Mouse (Mus musculus): ENCODE data around the gene Sinhcaf.
"Not testable (repeated sequence)": the region's sequence is repeated elsewhere in the genome, so short reads cannot be mapped to it uniquely, and the experiment has no call there.

Sinhcaf gene

DNA sequence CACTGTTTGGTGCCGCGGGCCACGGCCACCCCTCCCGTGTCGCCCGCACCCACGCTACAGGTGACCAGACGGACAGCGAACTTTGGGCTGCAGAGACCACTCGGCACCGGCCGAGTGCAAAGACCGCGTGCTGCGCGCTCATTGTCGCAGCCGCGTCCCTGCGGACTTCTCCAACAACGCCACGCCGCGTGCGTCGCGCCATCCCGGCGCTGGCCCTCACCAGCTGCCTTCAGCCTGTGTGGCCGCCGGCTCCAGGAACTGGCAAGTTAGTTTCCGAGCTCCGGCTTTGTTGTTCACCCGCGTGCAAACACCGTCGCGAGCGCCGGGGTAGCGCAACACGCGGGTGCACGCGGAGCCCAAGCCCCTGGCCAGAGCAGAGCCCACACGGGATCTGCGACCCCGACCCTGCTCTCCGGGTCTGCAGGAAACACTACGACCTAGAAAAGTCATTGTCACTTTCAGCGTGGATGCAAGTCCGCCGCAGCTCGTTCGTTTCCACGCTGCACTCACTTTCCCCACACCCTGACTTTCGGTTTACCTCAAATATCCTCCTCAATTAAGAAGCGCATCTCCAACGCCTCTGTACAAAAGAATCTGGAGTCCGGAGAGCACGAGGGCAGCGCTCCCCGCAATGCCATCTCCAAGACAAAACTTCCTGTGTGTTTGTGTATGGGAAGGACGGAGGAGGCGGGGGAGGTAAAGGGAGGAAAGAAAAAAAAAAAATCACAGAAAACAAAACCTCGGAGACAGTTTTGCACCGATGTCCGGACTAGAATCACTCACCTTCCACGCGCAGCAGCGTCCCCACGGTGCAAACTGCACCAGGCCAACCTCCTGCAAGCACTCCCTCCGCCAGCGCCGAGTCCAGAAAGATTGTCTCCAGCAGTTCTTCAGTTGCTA, 508 bp downstream of the Sinhcaf start:
- peak; percentile 22 for DNase-seq (ENCODE audit: low spot score)

DNA sequence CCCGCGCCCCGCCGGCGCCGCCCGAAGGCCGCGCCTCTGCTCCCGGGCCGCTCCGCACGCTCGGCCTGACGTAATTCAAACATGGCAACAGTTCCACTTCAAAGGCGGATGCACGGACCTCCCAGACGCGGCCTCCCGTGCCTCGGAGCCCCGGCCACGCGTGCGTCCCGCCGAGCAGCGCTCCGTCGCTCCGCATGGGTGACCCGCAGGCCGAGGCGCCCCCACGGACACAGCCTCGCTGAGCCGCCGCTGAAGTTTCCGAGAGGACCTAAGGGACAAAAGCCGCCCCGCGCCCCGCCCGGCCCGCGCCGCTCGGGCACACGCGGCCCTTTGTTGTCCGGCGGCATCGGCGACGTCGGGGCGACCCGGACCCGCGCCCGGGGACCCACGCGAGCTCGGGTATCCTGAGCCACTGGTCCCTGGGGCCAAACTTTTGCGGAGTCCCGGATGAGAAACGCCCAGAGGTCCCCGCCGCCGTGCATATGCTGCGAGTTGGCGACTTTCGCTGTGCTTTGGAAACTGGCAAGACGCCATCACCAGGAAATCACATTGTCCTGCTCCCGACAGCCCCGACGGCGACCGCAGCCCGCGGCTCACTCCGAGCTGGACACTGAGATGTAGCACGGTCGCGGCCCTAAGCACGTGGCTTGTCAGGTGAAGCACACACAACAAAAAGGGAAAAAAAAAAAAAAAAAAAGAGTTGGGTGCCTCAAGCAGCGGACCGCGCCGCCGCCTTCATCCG, 1.3 kb downstream of the Sinhcaf start:
- peak; percentile 55 for DNase-seq (ENCODE audit: low spot score)

DNA sequence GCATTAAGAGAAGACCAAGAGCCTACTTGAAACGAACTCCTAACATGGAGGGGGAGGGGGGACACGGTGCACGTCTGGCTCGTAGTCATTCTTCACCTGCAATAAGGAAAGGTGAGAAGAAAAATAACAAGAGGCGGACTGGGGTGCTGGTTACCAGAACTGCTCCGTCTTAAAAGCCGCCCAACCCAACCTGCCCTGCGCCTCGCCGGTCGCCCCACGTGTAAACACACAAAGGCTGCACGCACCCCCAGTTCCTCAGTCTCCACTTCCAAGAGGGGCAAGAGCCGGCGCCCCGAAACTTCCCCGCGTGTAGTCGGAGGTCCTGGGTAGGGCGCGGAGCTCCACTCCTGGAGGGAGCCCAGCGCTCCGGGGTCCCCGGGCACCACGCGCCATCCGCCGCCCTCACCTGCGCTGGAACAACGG, 1.9 kb downstream of the Sinhcaf start:
- peak; percentile 13 for DNase-seq (ENCODE audit: low spot score)

DNA sequence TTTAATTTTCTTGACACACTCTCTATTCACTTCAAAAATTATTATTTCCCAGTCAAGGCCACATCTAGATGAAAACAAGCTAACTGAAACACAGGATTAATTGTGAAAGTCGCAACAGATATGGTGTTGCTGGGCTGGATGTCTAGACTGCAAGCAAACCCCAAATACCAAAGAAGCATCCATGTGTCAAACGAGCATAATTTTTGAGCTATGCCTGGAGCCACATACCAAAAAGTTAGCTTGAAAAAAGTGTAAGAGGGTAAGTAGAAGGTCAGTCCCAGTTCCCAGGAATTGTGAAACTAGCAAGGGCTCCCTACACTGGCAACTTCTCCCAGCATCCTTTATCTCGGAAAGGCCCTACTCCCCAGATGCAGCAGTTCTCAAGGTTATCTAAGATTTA, 2.6 kb downstream of the Sinhcaf start:
- DNase-seq (ENCODE audit: low spot score) = no peak

DNA sequence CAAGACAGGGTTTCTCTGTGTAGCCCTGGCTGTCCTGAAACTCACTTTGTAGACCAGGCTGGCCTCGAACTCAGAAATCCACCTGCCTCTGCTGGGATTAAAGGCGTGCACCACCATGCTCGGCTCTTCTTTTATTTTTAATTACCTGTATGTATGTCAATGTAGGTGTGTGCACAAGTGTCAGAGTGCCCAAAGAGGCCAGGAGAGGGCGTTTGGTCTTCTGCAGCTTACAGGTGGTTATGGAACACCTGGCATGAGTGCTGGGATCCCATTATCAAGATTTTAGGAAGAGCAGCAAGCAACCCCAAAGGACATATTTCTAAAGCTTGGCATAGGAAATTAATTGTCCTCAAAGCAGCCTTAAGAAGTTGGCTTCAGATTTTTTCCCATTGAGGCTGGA, 3.9 kb downstream of the Sinhcaf start:
- no peak for DNase-seq (ENCODE audit: low spot score)

DNA sequence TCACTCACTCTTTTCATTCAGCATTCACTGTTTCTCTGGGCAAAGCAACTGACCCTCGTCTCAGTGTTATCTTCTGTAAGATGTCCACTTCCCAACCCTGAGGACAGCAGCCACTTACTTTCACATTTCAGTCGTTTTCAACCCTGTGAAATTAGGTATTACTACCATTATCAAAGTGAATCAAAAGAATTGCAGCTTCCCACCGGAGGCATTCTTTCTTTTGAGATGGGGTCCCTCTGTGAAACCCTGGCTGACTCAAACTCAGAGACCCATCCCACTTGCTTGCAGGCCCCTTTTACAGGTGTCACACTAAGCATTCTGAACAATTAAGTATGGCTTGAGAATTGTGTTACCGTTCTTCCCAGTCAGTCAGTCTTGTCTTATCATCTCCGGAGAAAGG, 4.4 kb downstream of the Sinhcaf start:
- no peak for DNase-seq (ENCODE audit: low spot score)

DNA sequence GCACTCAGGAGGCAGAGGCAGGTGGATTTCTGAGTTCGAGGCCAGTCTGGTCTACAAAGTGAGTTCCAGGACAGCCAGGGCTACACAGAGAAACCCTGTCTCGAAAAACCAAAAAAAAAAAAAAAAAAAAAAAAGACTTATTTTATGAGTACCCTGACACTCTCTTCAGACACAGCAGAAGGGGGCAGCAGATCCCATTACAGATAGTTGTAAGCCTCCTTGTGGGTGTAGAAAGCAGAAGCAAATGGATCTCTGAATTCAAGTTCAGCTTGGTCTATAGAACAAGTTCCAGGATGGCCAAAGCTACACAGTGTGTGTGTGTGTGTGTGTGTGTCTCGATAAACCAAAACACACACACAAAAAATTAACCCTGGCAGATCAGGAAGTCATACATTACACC, 5.9 kb downstream of the Sinhcaf start:
- DNase-seq (ENCODE audit: low spot score) = not testable (repeated sequence)

DNA sequence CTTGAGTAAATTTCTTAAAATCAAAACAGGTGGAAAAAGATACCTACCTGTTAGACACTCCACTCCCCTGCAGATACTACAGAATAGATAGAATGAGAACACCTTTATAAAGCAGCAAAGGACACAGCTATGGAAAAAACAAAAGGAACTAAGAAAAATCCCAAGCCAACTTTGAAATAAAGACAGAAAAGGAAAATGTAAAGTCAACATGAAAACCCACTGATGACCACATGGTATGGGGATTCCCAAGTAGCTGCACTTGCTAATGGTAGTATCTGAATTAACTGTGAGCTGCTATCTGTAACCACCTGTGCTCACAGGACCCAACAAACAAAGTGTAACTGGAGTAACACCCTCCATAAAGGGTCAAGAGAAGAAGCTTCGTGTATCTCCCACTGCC, 8.6 kb downstream of the Sinhcaf start:
- no peak for DNase-seq (ENCODE audit: low spot score)

DNA sequence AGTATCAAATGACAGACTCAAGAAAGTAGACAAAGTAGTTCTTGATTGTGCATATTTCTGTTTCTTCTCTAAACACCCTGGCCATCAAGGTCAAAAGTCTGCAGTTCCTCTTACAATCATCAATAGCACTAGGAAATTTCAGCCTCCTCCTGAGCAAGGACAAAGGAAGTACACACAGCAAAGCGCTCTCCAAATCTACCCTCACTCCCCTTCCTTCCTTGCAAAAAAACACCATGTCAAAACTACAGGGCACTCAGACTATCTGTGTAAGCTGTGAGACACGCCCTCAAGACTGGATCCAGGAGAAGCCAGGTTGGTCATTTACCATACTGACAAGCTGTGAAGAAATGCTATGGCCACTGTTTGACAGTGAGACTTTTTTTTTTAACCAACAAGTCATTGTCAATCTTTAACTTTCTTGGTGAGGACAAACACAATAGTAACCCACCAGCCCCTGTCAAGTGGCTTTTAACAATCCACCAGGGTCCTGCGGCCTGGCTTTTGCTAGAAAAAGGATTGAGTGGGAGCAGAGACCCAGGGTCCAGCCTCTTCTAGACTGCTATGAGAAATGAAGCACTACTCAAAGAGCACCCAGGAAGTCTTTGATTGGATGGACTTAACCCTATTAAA, 11.2 kb downstream of the Sinhcaf start:
- no peak for DNase-seq (ENCODE audit: low spot score)

DNA sequence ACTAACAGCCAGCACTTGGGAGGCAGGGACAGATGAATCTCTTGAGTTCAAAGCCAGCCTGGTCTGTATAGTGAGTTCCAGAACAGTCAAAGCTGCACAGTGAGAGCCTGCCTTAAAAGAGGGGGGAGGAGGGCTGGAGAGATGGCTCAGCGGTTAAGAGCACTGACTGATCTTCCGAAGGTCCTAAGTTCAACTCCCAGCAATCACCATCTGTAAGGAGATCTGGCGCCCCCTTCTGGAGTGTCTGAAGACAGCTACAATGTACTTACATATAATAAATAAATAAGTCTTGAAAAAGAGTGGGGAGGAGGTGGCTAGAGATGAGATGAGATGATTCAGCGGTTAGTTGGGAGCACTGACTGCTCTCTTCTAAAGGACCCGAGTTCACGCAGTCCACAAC, 15.0 kb downstream of the Sinhcaf start:
- no peak for DNase-seq (ENCODE audit: low spot score)

DNA sequence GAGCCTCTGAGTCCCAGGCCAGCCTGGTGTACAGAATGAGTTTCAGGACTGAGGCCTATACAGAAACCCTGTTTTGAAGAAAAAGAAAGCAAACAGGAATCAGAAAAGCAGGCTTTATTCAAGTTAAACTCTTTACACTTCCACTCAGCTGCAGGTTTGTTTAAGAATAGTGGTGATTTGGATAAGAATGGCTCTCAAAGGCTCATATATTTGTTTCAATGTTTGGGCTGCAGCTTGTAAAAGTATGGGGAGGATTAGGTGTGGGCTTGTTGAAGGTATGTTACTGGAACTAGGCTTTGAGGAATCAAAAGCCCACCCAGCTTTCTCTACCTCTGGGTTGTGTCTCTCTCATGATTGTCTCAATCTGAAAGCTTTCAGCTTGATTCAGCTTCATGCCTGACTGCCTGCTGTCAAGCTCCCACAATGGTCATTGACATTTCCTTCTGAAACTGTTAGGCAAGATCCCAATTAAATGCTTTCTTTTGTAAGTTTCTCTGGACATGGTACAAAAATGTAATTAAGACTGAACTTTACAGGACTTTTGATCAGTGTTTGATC, 27.3 kb downstream of the Sinhcaf start:
- no peak for DNase-seq (ENCODE audit: low spot score)

DNA sequence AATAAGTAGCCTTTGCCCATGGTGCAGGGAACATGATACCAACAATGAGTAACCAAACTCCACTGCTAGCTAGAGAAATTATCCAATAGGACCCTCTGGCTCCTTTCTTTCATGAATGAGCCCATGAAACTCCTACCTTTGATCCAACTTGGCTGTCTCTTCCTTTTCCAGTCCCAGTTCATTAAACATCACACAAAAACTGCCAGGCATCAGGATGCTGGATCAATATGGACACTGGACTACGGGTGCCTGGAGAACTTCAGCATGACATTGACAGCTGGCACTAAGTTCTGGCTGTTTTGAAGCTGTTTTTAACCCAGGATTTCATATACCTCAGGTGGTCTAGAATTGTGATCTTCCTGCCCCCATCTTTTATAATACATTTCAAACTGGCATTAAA, 28.6 kb downstream of the Sinhcaf start:
- DNase-seq (ENCODE audit: low spot score) = no peak

DNA sequence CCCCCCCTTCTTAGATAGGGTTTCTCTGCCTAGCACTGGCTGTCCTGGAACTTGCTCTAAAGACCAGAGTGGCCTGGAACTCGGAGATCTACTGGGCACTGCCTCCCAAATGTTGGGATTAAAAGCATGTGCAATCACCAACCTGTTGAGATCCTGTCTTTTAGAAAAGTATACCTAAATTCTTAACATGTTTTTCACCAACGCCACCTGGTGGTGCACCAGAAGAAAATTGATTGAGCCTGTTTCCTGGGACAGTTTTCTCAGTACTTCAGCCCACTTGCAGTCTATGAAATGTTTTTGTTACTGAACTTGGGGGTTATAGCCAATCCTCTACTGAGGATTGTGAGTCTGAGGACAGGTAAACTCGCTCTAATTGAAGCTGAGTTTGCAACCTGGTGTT, 29.4 kb downstream of the Sinhcaf start:
- DNase-seq (ENCODE audit: low spot score) = no peak

DNA sequence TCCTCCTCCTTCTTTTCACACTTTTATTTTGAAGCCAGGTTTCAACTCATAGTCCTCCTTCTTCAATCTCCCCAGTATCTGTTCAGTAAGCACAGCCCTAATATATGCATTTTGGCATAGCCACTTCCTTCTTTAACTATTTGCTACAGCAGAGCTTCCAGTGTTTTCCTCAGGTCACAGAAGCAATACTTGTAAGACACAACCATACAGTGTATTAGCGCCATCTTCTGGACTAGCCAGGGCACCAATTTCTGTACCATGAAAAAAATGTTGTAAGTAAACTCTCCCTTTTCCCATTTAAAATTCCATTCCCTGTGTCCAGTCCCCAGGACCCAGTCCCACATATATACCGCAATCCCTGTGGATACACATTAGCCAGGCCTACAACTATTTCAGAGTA, 32.3 kb downstream of the Sinhcaf start:
- DNase-seq (ENCODE audit: low spot score) = no peak

DNA sequence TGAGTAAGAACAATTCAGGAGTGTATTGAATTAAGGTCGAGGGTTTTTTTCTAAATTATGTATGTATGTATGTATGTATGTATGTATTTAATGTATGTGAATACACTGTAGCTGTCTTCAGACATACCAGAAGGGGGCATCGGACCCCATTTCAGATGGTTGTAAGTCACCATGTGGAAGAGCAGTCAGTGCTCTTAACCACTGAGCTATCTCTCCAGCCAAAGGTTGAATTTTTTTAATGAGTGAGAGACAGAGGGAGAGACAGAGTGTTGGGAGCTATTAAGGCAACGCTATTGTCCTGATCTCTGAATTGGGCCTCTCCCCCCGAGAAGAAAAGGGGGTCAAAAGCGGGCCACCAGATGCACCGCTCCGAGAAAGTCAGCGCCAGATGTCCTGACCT, 34.4 kb downstream of the Sinhcaf start:
- DNase-seq (ENCODE audit: low spot score) = not testable (repeated sequence)

DNA sequence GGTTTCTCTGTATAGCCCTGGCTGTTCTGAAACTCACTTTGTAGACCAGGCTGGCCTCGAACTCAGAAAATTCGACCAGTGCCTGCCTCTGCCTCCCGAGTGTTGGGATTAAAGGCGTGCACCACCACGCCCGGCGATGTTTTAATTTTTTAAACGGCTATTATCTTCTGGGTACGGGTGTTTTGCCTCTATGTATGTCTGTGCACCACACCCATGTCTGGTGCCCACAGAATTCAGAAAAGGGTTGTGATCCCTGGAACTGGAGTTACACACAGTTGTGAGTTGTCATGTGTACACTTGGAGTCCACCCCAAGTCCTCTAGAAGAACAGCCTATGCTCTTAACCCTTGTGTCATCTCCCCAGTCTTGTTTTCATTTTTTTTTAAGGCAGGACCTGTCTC, 39.3 kb downstream of the Sinhcaf start:
- no peak for DNase-seq (ENCODE audit: low spot score)

DNA sequence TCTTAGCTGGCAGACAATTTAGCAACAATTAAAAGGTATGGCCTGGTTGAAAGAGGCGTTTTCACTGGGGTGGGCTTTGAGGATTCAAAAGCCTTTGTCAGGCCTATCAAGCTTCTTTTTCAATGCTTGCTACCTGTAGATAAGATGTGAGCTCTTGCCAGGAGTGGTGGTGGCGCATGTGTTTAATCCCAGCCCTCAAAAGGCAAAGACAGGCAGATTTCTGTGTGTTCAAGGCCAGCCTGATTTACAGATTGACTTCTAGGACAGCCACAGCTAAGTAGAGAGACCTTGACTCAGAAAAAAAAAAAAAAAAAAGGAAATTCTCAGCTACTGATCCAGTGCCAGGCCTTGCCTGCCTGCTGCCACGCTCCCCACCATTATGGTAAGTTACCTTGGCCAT, 43.5 kb downstream of the Sinhcaf start:
- no peak for DNase-seq (ENCODE audit: low spot score)

DNA sequence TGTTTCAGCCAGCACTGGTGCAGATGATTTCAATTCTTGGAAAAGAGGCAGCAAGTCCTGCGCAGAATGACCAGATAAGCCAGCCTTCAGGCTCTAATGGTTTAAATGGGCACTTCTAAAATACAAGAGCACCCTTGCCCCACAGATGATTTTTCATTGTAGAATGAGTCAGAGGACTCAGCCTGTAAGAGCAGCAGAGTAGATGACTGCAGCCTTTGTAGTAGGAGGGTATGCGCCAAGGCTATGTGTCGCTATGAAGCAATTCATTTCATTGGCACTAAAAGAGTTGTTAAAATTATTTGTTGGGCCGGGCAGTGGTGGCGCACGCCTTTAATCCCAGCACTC, 49.8 kb downstream of the Sinhcaf start:
- no peak for DNase-seq (ENCODE audit: low spot score)

DNA sequence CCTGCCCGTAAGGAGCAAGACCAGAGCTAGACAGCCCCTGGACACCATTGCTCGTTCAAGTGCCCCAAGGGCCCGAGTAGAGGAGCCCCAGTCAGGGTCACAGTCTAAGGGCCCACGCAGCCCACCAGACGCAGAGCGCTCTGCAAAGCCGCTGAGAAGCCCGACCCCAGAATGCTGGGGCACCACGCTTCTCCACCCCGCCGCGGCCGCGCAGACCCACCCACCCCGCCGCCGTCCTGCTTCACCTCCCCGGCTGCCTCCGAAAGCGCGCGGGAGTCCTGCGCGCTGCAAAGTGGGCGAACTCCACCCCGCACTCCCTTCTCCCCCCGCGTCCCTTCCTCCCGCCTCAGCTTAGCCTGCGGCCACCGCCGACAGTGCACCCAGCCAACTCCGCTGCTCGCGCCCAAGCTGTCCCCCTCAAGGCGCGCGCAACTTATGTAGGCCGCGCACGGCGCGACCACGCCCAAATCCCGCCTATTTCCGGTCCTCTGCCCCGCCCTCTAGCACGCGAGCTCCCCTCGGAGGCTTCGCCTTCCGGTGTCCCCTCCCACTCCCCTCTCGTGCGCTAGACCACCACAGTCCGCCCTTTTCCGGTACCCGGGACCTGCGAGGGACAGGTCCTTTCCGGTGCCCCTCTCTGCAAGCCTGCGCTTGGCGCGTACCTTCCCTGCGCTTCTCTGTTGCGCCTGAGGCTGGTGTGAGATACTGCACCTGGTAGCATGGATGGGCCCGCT, 50.3 kb downstream of the Sinhcaf start, which contains the start of gene Caprin2:
Caprin2 (minus strand) TSS at position 465 of the 734 bp plus-strand sequence.
- peak; percentile 89 for DNase-seq (ENCODE audit: low spot score)

DNA sequence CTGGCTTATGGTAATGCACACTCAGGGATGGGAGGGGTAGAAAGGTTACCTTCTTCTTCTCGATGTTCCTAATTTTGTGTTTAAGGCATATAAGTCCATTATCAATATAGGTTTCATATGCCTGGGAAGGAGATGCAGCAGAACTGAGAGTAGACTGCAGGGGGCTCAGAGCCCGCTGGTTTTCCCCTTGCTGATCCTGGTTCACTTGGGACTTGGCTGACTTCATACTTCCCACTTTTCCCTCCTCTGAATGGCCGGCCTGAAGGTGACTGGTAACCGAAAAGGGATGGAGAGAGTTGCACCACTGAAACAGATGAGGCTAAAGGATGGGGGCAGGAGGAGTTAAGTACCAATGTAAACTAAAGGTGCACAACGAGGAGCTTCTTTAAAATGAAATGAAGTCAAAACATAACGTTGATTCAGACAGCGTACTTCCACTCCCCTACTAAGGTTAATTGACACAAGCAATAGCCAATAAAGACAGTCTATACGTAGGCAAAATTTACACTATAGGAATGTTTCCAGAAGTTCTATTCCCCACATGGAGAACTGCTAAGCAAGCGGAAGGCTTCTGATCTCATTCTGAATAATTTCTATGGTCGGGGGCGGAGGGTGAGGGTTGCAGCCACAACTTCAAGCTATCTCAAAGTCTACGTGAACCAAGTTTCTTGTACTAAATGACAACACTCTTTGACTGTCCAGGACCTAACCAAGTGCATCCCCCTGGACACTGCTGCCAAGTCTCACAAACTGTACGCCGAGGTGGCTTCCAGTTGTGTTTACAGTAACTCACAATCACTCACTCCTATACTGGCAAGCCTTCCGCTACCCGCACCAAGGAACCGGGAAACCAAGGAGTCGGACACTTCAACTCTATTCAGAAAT, 51.1 kb downstream of the Sinhcaf start:
- DNase-seq (ENCODE audit: low spot score) = no peak

DNA sequence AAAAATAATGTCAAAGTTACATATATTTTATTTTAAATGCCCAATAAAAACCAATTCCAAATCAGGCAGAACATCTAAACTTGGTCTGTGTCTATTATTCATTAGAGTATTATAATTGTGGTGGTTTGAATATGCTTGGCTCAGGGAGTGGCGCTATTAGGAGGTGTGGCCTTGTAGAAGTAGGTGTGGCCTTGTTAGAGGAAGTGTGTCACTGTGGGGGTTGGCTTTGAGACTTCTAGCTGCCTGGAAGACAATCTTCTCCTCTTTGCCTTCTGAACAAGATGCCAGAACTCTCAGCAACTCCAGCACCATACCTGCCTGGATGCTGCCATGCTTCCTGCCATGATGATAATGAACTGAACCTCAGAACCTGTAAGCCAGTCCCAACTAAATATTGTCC, 72.4 kb downstream of the Sinhcaf start:
- no peak for DNase-seq (ENCODE audit: low spot score)

All from ovary, postnatal 10 days (tissue).